Mouse (Mus musculus) kidney, embryonic 14.5 days (tissue): ENCODE results near the gene Cacna1c. TPM values are rescaled to one million over a fixed set of nuclear protein-coding genes. Genes with fewer than 3 reads are reported as not detected.
A peak's percentile ranks its signal among the peaks of the same experiment; 100 is the strongest.

Experiments
- ATAC-seq: fragments of 200-750 bp; cut with Nextera tagmentation; 2 replicates; pipeline ENCODE4 v1.8.0; 2017; ENCODE audit warnings: moderate number of reproducible peaks, mild to moderate bottlenecking, moderate TSS enrichment, moderate library complexity; ENCODE audit not compliant: low FRiP score, low TSS enrichment
- H3K27ac ChIP-seq: fragments of 300-500 bp; sonication (generic); 2 replicates; pipeline ENCODE4 v1.5.1; 2014; ENCODE audit warnings: low read depth, mild to moderate bottlenecking, low read length, moderate library complexity, mixed read lengths
- H3K27me3 ChIP-seq: fragments of 300-500 bp; sonication (generic); 2 replicates; pipeline ENCODE4 v1.6.1; 2014; ENCODE audit warnings: mild to moderate bottlenecking, low read length; ENCODE audit not compliant: control insufficient read depth, insufficient read depth
- H3K36me3 ChIP-seq: fragments of 300-500 bp; sonication (generic); 2 replicates; pipeline ENCODE4 v1.6.1; 2014; ENCODE audit warnings: low read length, mixed read lengths; ENCODE audit not compliant: control insufficient read depth, insufficient read depth
- H3K4me1 ChIP-seq: fragments of 300-500 bp; sonication (generic); 2 replicates; pipeline ENCODE4 v1.6.1; 2014; ENCODE audit warnings: low read length, mixed read lengths; ENCODE audit not compliant: control insufficient read depth, insufficient read depth
- H3K4me2 ChIP-seq: fragments of 300-500 bp; sonication (generic); replicated peaks from 2 replicates; pipeline ENCODE4 v1.6.1; 2014; ENCODE audit warnings: low read depth, mild to moderate bottlenecking, low read length
- H3K4me3 ChIP-seq: fragments of 300-500 bp; sonication (generic); 2 replicates; pipeline ENCODE4 v1.5.1; 2014; ENCODE audit warnings: mild to moderate bottlenecking, low read length
- H3K9ac ChIP-seq: fragments of 300-500 bp; sonication (generic); 2 replicates; pipeline ENCODE4 v1.6.1; 2014; ENCODE audit warnings: low read depth, mild to moderate bottlenecking, low read length, moderate library complexity
- H3K9me3 ChIP-seq: fragments of 300-500 bp; sonication (generic); 2 replicates; pipeline ENCODE4 v1.6.1; 2016; ENCODE audit warnings: low read length; ENCODE audit not compliant: control insufficient read depth
- WGBS: fragments of 180-500 bp; shearing (Covaris S2); extraction: QIAGEN DNeasy Blood & Tissue Kit; methylation state at CpG from one replicate; pipeline ENCODE4 v1.1.7; 2014; 5-methylcytosine and 5-hydroxymethylcytosine counted together
- polyA plus RNA-seq: library from polyadenylated mRNA; unstranded; fragments of >200 nt; fragmentation: Nextera tagmentation; extraction: Ambion mirVana; gene quantifications from 2 replicates; pipeline ENCODE4 v1.2.1, GENCODE M21; 2014

The Cacna1c gene
- polyA plus RNA-seq, 1 experiment from 2014 or later: 3.3 TPM

DNA sequence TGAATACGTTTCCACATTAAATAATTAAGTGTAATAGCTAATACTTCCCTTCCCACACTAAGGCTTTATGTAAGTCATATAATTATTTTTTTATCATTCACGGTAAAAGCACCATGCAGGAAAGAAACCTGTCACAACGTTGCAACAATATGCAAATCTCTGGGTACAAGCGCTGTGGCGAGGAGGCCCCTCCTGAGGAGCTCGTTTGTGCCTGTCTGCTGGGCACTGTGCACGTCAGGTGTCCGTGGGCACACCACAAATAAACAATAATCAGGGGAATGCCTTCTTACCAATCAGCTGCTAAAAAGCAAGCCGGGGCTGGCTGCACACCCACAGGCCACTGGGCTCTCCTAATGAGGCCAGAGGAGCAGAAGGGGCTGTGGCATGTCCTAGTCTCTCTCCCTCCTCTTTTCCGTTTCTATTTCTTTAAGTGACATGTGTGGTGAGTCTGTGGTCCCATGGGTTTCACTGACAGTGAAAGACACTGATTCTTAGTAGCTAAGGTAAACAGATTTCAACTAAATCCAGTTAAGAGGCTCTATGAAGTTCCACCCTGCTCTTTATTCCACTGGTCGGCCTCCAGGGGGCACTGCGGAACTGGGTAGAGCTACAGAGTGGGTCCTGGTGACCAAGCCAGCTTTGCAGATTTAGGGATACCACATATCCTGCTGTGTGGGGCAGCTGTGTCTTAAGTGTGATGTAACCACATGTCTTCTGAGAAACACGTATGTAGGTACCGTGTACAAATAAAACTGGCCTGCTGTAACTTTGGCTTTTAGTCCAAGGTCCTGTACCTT, 549.8 kb downstream of the Cacna1c start:
- peak; percentile 81; the same call in 1 of the 2 replicates for ATAC-seq
- no peaks in the 10 kb centered on the region for H3K27me3 ChIP-seq
- WGBS: 55% methylated on average over 14 of the region's 14 CpGs
- H3K4me3 ChIP-seq: no peak overlapping the region
- no peak overlapping the region for H3K9ac ChIP-seq
- no peak overlapping the region for H3K27ac ChIP-seq
- H3K4me1 ChIP-seq: no peaks in the 10 kb centered on the region
- H3K4me2 ChIP-seq: no peak overlapping the region
- no peaks in the 10 kb centered on the region for H3K9me3 ChIP-seq
- H3K36me3 ChIP-seq: no peaks in the 10 kb centered on the region

DNA sequence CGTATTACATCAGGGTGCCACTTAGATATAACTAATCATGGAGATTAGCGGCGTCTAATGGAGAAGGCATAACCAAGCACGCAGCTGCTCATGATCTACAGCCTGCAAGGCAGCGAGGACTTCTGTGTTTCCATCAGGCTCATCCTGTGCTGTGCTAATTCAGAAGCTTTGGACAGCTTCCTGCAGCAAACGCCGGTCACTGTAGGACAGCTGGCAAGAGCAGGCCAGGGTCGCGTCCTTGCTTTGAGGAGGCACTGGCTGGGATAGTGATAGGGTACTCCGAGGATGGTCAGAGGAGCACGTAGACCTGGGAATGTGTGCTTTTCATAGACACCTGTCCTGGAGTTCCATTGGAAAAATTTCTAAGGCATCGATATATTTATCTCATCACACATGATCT, 551.4 kb downstream of the Cacna1c start:
- no peaks in the 10 kb centered on the region for H3K27me3 ChIP-seq
- H3K4me1 ChIP-seq: no peaks in the 10 kb centered on the region
- WGBS: 88% methylated on average over 12 of the region's 12 CpGs
- no peak overlapping the region for H3K27ac ChIP-seq
- no peaks in the 10 kb centered on the region for H3K9me3 ChIP-seq
- H3K4me3 ChIP-seq: no peak overlapping the region
- H3K36me3 ChIP-seq: no peaks in the 10 kb centered on the region
- H3K9ac ChIP-seq: no peak overlapping the region
- H3K4me2 ChIP-seq: no peak overlapping the region
- no peak for ATAC-seq

DNA sequence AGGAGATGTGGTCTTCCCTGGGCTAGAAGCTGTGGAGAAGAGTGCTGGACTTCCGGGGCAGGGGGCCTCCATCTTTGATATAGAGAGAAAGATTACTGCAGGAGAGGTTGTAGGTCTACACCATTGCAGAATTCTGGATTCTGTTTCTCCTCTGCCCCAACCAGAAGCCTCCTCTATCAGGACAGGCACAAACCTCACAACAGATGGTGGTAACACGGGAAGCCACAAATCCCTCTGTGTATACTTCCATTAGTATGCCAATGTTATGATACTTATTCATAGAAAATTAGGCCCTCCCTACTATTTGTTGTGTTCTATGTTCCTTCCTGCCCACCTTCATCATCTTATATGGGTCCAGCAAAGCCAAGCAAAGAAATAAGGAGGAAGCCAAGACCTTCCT, 552.7 kb downstream of the Cacna1c start:
- H3K9ac ChIP-seq: no peak overlapping the region
- no peak for ATAC-seq
- H3K36me3 ChIP-seq: no peaks in the 10 kb centered on the region
- H3K4me3 ChIP-seq: no peak overlapping the region
- H3K4me1 ChIP-seq: no peaks in the 10 kb centered on the region
- no peak overlapping the region for H3K4me2 ChIP-seq
- H3K9me3 ChIP-seq: no peaks in the 10 kb centered on the region
- H3K27me3 ChIP-seq: no peaks in the 10 kb centered on the region
- 86% methylated on average over 2 of the region's 2 CpGs for WGBS
- no peak overlapping the region for H3K27ac ChIP-seq

DNA sequence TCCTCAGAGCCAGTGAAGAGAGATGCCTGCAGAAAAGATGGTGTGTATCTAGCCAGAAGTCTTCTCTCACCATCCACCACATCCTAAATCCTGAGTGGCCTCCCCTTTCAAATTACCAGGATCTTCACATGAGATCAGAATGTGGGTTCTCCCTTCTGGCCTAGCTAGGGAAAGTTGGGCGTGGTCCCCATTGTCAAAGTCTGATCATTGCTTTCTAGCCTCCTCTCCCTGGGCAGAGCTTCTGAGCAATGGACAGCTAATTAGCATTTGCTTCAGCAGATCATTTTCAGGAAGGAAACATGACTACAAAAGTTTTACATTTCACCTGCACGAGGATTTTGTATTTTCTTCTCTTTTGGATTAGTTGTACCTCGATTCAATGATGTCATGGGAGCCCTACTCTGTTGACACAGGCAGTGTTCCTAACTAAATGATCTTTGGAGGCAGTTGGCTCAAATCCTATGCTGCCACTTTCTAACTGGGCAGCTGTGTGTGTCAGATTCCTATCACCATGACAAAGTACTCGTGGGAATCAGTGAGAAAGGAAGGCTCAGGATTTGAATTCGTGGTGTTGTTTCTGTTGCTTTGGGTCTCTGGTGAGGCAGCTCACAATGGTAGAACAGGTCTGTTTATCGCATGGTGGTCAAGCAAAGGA, 554.4 kb downstream of the Cacna1c start:
- Histone ChIP-seq H3K4me3 (no peak overlapping the region), H3K4me2 (no peak overlapping the region), H3K27me3 (no peaks in the 10 kb centered on the region), H3K36me3 (no peaks in the 10 kb centered on the region), H3K9ac (no peak overlapping the region), H3K27ac (no peak overlapping the region), H3K4me1 (no peaks in the 10 kb centered on the region), H3K9me3 (peaks cover 5% of the 10 kb centered on the region)
- ATAC-seq: no peak
- 77% methylated on average over 6 of the region's 6 CpGs for WGBS

DNA sequence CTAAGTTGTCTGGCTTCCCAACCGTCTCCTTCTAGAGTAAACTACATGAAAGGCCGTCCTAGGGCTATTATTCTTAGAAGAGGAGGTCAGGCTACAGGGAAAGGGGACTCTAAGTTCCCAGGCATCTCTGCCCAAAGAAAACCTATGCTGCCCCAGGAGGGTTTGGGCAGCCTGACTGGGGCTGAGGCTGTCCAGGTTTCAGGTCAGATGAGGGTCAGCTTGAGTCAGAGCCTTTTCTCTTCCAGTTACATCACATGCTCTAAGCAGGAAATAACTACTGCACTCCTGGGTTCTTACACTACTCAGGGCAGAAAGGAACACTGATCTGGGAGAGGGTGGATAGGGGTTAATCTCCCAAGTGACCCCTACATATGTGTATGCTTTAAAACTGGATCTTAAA, 556.4 kb downstream of the Cacna1c start:
- Histone ChIP-seq H3K4me1 (no peaks in the 10 kb centered on the region), H3K27ac (no peak overlapping the region), H3K9ac (no peak overlapping the region), H3K9me3 (peaks cover 8% of the 10 kb centered on the region), H3K36me3 (no peaks in the 10 kb centered on the region), H3K4me2 (no peak overlapping the region), H3K4me3 (no peak overlapping the region), H3K27me3 (no peaks in the 10 kb centered on the region)
- no peak for ATAC-seq
- 24% methylated on average over 2 of the region's 2 CpGs for WGBS

DNA sequence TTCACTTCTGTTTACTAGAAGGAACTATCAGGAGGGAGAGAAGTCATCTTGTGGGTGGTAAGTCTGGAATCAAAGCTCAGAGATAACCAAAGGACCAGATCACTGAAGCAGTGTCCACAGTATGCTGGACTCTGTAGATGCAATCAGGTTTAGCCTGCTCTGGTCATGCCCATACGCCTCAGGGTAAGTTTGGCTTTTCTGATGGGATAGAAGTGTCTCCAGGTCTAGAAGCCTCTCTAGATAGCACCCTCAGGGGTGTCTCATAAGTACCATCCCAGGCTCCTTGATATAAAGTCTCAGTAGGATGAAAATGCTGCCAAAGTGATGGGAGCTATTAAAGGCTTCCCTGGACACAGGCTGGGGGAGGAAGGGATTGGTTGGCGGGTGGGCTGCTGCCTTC, 557.3 kb downstream of the Cacna1c start:
- no peaks in the 10 kb centered on the region for H3K27me3 ChIP-seq
- peaks cover 8% of the 10 kb centered on the region for H3K9me3 ChIP-seq
- no peak overlapping the region for H3K27ac ChIP-seq
- ATAC-seq: no peak
- H3K4me3 ChIP-seq: no peak overlapping the region
- no peaks in the 10 kb centered on the region for H3K36me3 ChIP-seq
- no peaks in the 10 kb centered on the region for H3K4me1 ChIP-seq
- no peak overlapping the region for H3K9ac ChIP-seq
- 85% methylated on average over 2 of the region's 2 CpGs for WGBS
- H3K4me2 ChIP-seq: no peak overlapping the region

DNA sequence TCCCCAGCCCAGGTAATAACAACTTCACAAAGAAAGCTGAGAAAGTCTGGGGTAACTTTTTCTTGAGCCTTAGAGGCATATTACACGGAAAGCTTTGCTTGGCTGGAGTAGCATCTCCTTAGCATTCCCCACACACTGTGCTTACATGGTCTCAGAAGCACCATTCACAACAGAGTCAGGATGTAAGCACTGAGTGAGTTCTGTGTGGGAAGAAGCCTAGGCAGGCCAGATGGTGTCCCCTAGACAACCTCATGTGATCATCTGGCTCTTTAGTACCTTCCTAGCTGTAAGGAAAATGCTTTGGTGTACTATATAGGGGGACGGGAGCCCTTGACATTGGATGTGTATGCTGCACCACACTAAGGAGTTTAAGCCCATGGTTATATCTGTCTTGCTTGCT, 563.7 kb downstream of the Cacna1c start:
- ATAC-seq: no peak
- no peaks in the 10 kb centered on the region for H3K36me3 ChIP-seq
- no peak overlapping the region for H3K4me2 ChIP-seq
- no peaks in the 10 kb centered on the region for H3K27me3 ChIP-seq
- H3K4me1 ChIP-seq: no peaks in the 10 kb centered on the region
- H3K9me3 ChIP-seq: peaks cover 8% of the 10 kb centered on the region
- no peak overlapping the region for H3K27ac ChIP-seq
- no peak overlapping the region for H3K9ac ChIP-seq
- H3K4me3 ChIP-seq: no peak overlapping the region
- WGBS: 79% methylated on average over 2 of the region's 2 CpGs

DNA sequence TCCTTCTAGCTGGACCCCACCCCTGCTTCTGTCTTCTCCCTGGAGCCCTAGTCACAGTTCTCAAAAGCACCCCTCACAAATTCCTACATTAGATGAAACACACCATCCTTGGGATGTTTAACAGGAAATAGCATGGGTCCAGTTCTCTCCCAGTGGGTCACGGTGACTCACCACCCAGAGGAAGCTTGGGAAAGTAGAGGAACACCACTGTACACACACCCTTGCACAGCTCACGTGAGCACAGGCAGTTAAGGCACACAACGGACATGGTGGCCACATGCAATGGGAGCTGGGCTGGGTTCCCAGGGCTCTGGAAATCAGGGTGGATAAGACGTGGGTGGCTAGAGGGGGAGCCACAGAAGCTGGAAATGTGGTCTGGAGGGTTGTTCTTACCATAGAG, 566.2 kb downstream of the Cacna1c start:
- H3K27me3 ChIP-seq: no peaks in the 10 kb centered on the region
- H3K27ac ChIP-seq: no peak overlapping the region
- no peaks in the 10 kb centered on the region for H3K36me3 ChIP-seq
- no peaks in the 10 kb centered on the region for H3K4me1 ChIP-seq
- H3K9ac ChIP-seq: no peak overlapping the region
- no peak overlapping the region for H3K4me2 ChIP-seq
- WGBS: 88% methylated on average over 4 of the region's 4 CpGs
- no peaks in the 10 kb centered on the region for H3K9me3 ChIP-seq
- ATAC-seq: no peak
- no peak overlapping the region for H3K4me3 ChIP-seq

DNA sequence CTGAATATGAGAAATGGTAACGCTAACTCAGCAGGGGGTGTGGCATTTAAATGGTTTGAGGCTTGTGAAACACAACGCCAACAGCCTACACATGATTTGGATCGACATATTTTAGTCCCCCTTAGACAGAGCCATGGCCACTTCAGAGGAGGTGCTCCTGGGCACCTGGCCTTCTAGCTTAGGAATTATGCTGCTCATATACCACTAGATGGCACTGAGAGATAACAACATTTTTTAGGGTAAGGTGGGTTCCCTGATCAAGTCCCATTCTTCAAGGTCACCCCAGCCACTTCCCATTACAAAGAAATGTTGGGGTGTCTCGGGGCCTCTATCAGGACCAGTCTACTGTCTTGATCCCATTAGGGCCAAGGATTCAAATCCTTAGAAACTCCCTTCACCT, 570.0 kb downstream of the Cacna1c start:
- no peak for ATAC-seq
- no peaks in the 10 kb centered on the region for H3K36me3 ChIP-seq
- H3K4me3 ChIP-seq: no peak overlapping the region
- H3K27me3 ChIP-seq: no peaks in the 10 kb centered on the region
- 56% methylated on average over 4 of the region's 4 CpGs for WGBS
- no peaks in the 10 kb centered on the region for H3K9me3 ChIP-seq
- H3K9ac ChIP-seq: no peak overlapping the region
- H3K4me2 ChIP-seq: no peak overlapping the region
- H3K4me1 ChIP-seq: no peaks in the 10 kb centered on the region
- H3K27ac ChIP-seq: no peak overlapping the region
